Mouse (Mus musculus) gastrocnemius, adult 2 months (tissue): ENCODE results near the gene Fgd6. TPM values are rescaled to one million over a fixed set of nuclear protein-coding genes. Genes with fewer than 3 reads are reported as not detected.

Experiments used
- DNase-seq: peaks from one replicate; pipeline ENCODE4 v3.0.0; 2022
- H3K27ac ChIP-seq: fragments of 200-600 bp; 2 replicates; pipeline ENCODE4 v1.8.1; 2022; ENCODE audit warnings: mild to moderate bottlenecking
- H3K4me3 ChIP-seq: fragments of 200-600 bp; 2 replicates; pipeline ENCODE4 v1.8.1; 2022; ENCODE audit warnings: mild to moderate bottlenecking, moderate library complexity
- CTCF ChIP-seq: fragments of 200-600 bp; IDR thresholded peaks from 2 replicates; pipeline ENCODE4 v1.8.1; 2022; ENCODE audit warnings: antibody characterized with exemption, mild to moderate bottlenecking, moderate library complexity
- intact Hi-C: fragments of 180-260 bp; cut with DNase I; formaldehyde crosslinking; loops from one replicate; pipeline ENCODE4 v1.15.1; 2025
- total RNA-seq, 2 experiments: library from RNA; stranded (reverse); gene quantifications; 2 replicates each; pipeline ENCODE4 v1.2.3; 2021

The Fgd6 gene
- total RNA-seq, 2 experiments from 2014 or later, result 2.4 to 3.2 TPM

DNA sequence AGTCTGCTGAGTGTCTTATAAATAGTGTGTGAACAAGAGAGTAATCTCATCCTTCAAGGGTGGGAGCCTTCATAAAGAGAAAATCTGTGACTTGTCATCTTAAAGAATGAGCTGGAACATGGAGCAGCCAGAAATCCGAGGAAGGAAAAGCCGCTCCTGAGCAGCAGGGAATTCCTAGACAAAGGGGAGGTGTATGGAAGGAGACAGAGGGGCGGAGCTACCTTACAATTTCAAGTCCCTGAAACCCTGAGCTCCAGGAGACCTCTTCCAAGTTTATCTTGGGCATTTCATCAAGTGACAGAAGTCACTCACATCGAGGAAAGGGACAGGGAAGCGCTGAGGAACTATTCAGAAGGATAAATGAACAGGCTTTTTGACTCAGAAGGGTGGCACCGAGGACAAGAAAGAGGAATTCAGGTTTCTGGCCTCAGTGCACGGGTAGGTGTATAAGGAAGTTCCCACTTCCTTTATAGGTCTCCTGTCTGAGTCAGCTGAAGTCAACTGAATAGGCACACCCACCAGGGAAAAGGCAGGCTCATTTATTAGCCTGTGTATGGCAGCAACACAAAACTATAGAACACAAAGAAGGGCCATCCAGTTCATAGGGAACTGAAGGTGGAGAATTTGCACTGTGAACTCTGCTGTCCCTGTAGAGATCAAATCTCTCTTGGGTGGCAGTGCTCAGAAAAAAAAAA, 46.4 kb downstream of the Fgd6 start:
- peak overlapping the region; percentile 31; the same call in 1 of the 2 replicates for H3K27ac ChIP-seq
- H3K4me3 ChIP-seq, result no peak overlapping the region
- no peak for TF ChIP-seq CTCF
- DNase-seq, result no peak
- intact Hi-C loops, result no loop called here

DNA sequence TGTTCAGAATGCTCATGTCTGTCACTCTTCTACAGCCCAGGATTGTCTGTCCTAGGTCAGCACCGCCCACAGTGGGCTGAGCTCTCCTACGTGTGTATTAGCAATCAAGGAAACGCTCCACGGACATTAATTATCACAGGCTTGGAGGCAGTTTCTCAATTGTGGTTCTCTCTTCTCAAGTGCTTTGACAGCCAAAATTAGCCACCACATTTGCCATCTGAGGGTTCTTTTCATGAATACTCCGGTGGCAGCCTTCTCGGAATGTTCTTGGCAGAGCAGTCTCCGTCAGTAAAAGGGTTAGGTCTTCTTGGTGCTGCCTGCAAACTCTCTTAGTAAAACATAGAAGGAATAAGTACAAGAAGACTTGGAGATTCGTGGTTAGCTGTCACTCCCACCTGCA, 50.5 kb downstream of the Fgd6 start:
- intact Hi-C loops, result no loop called here
- TF ChIP-seq CTCF, result no peak
- no peak overlapping the region for H3K4me3 ChIP-seq
- H3K27ac ChIP-seq, result no peak overlapping the region
- DNase-seq, result no peak

DNA sequence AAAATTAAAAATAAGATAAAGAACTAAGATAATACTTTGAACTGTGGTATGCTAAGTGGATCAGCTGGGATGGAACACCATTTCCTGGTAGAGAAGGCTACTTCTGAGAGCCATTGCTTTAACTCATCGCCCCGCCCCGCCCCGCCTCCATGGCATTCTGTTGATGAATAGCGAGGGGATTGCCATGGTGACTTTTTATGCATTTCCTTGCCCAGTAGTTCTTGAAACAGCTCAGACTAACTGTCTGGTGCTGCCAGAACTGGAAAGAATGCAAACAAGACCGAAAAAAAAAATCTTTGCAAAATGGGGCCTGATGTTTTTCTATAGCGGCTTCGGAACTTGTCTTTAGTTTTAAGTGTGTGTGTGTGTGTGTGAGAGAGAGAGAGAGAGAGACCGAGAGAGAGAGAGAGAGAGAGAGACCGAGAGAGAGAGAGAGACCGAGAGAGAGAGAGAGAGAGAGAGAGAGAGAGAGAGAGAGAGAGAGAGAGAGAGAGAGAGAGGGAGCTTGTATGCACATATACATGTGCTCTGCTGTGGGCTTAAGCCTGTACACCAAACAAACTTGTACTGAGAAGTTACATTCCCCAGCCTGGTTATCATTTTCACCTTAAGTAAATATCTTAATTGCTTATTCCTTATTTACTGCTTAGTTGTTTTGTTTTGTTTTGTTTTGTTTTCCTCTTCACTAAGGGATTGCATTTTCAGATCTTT, 51.7 kb downstream of the Fgd6 start:
- DNase-seq, result no peak
- intact Hi-C loops, result no loop called here
- Histone ChIP-seq H3K4me3 (no peak overlapping the region), H3K27ac (no peak overlapping the region)
- TF ChIP-seq CTCF, result no peak

- no peak for TF ChIP-seq CTCF
- intact Hi-C loops, result no loop called here
Observed at GRCm38 (mm10) chr10:94090032-94090431, 54.2 kb downstream of the Fgd6 start.

DNA sequence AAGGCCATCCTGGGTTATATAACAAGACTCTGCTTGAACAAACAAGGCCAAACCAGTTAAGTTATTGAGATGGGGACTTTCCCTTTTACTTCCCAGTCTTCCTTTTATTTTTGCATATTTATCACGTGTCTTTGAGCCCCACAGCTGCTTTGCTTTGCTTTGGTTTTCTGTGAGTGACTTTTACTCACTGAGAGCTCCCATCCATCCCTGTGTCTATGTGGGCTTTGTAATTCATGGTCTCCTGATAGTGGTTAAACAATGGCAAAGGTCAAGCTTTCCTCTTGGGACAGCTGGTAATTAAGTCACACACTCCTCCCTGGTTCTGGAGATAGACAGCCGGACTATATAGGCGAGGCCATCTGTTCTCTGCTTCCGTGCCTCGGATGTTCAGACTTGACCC, 57.7 kb downstream of the Fgd6 start:
- H3K4me3 ChIP-seq, result no peak overlapping the region
- no peak for TF ChIP-seq CTCF
- no peak overlapping the region for H3K27ac ChIP-seq
- intact Hi-C loops, result no loop called here
- DNase-seq, result no peak

More at GRCm38 (mm10) chr10:94090032-94090431, 54.2 kb downstream of the Fgd6 start:
- no peak overlapping the region for H3K27ac ChIP-seq
- no peak for DNase-seq
- no peak overlapping the region for H3K4me3 ChIP-seq

DNA sequence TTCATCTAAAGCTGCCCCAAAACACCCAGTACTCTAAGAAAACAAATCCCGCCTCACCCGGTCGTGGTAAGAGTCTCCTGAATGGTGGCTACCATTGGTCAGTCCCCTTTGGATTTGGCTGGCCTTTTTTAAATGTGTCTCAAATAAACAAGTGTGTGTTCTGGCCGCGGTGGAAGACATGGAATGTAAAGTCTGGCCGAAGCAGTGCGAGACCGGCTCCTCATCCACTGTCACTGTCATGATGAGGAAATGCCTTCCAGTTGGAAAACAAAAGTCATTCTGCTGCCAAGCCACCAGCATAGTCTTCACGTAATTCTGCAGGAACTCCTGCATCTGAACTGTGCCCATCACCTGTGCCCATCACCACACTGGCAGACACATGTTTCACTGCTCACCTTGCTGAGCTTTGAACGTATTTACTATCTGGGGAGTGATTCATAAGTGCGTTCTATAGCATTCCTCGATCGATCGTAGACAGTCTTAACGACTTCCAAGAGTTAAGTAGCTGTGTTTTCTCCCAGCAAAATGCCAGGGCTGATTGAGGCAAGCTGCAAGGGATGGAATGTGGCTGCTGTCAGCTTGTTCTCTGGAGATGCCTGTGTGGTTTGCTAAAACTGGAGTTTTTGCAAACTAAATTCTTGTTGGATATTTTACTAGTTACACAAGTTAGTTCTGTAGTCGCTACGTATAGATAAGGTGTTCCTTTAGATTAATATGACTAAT, 60.1 kb downstream of the Fgd6 start:
- TF ChIP-seq CTCF, result no peak
- DNase-seq, result no peak
- H3K4me3 ChIP-seq, result no peak overlapping the region
- no peak overlapping the region for H3K27ac ChIP-seq
- intact Hi-C loops, result no loop called here

DNA sequence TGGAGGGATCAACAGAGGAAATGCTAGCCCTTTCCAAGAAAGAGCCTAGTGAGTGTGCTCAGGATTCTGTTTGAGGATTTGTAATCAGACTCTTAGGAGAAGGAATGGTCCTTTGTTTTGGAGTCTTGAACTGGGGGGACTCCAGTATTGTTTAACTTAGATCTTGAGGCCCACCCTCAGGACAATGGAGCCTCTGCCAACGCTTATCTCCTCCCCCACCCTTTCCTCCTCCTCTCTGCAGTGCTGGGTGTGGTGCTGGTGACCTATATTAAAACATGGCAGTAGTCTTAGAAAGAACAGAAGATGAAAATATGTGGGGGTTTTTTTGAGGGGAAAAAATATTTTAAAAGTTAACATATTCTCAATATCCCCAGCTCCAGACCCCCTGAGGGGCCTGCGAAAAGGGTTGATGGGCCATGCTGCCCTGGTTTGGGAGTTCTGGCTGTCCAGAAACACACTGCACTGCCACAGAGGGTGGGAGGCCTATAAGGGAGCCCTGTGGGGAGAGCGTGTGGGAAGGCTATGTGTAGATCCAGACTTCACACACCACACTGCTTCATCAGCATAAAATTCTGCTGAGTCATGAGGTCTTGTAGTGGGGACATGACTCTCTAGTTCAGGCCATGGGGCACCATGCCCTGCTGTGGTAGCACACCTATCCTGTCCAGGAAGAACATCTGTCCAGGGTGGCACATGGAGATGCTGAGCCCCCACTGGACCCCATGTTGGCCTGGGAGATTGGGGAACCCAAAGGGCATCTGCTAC, 61.5 kb downstream of the Fgd6 start:
- no peak for TF ChIP-seq CTCF
- no peak for DNase-seq
- Histone ChIP-seq H3K27ac (no peak overlapping the region), H3K4me3 (no peak overlapping the region)
- intact Hi-C loops, result no loop called here

- intact Hi-C loops, result no loop called here
- no peak overlapping the region for H3K4me3 ChIP-seq
- no peak overlapping the region for H3K27ac ChIP-seq
- no peak for DNase-seq
- no peak for TF ChIP-seq CTCF
Observed at GRCm38 (mm10) chr10:94098100-94098499, 62.3 kb downstream of the Fgd6 start.

- no peak for DNase-seq
- TF ChIP-seq CTCF, result no peak
- Histone ChIP-seq H3K4me3 (no peak overlapping the region), H3K27ac (no peak overlapping the region)
- intact Hi-C loops, result no loop called here
Observed at GRCm38 (mm10) chr10:94105498-94105897, 69.7 kb downstream of the Fgd6 start.

GRCm38 (mm10) chr10:94107168-94107567, 71.4 kb downstream of the Fgd6 start:
- Histone ChIP-seq H3K4me3 (peak overlapping the region; percentile 40), H3K27ac (peak overlapping the region; percentile 46)
- intact Hi-C loops, result no loop called here
- TF ChIP-seq CTCF, result no peak
- DNase-seq, result no peak

- intact Hi-C loops, result no loop called here
- Histone ChIP-seq H3K4me3 (peak overlapping the region; percentile 40), H3K27ac (peak overlapping the region; percentile 46)
- no peak for TF ChIP-seq CTCF
- no peak for DNase-seq
Observed at GRCm38 (mm10) chr10:94107607-94108006, 71.8 kb downstream of the Fgd6 start.

GRCm38 (mm10) chr10:94108791-94109190, 73.0 kb downstream of the Fgd6 start:
- DNase-seq, result no peak
- Histone ChIP-seq H3K4me3 (no peak overlapping the region), H3K27ac (no peak overlapping the region)
- no peak for TF ChIP-seq CTCF
- intact Hi-C loops, result no loop called here
